ENCODE assay signal across 23 mouse cellular contexts in genomic region chr5:32033185-32033584, GRCm38 (mm10).
DNase-seq lines count a peak whose midpoint lies in the region; ATAC-seq lines count a peak whose summit lies in the region.
"Had no signal": no experiment of that assay in that cellular context is flagged by ENCODE, and none has a peak within 500 bp of the region (broad histone marks: within the 10 kb centered on the region; RNA-seq: fewer than 3 reads in every experiment).

No protein-coding gene starts in this region.

- no peaks in the 10 kb centered on the region for H3K9me3 ChIP-seq in heart, embryonic 10.5 days
- H3K9me3 ChIP-seq in intestine, embryonic 14.5 days (ENCODE audit: control insufficient read depth, low read length), result no peaks in the 10 kb centered on the region
- H3K9me3 ChIP-seq in liver, embryonic 13.5 days (replicated peaks), result no peaks in the 10 kb centered on the region
- H3K9me3 ChIP-seq: embryonic facial prominence, embryonic 15.5 days; hindbrain, embryonic 15.5 days; kidney, embryonic 15.5 days; limb, embryonic 12.5 days; megakaryocyte, embryonic 14.5 days; midbrain, embryonic 15.5 days; neural tube, embryonic 13.5 days had no signal

- H3K27me3 ChIP-seq in heart, embryonic 10.5 days (ENCODE audit: insufficient read depth, poor library complexity, severe bottlenecking), result no peaks in the 10 kb centered on the region
- no peaks in the 10 kb centered on the region for H3K27me3 ChIP-seq in intestine, embryonic 14.5 days (replicated peaks; ENCODE audit: control insufficient read depth, insufficient read depth, low read length)
- no peaks in the 10 kb centered on the region for H3K27me3 ChIP-seq in liver, embryonic 13.5 days
- H3K27me3 ChIP-seq: embryonic facial prominence, embryonic 15.5 days; hindbrain, embryonic 15.5 days; kidney, embryonic 15.5 days; limb, embryonic 12.5 days; megakaryocyte, embryonic 14.5 days; midbrain, embryonic 15.5 days; neural tube, embryonic 13.5 days; Patski had no signal

- H3K27ac ChIP-seq in heart, embryonic 10.5 days, result 0 out of 2 replicates have a peak overlapping the region, but pooled peaks have one; percentile 29
- H3K27ac ChIP-seq in intestine, embryonic 14.5 days (ENCODE audit: low read depth), result 0 out of 2 replicates have a peak overlapping the region, but pooled peaks have one; percentile 14
- H3K27ac ChIP-seq in liver, embryonic 13.5 days, result no peak overlapping the region
- H3K27ac ChIP-seq: embryonic facial prominence, embryonic 15.5 days; hindbrain, embryonic 15.5 days; kidney, embryonic 15.5 days; limb, embryonic 12.5 days; midbrain, embryonic 15.5 days; neural tube, embryonic 13.5 days had no signal

- H3K4me2 ChIP-seq in intestine, embryonic 14.5 days (ENCODE audit: low read length), result no peak overlapping the region
- H3K4me2 ChIP-seq in liver, embryonic 13.5 days, result no peak overlapping the region
- H3K4me2 ChIP-seq: embryonic facial prominence, embryonic 15.5 days; hindbrain, embryonic 15.5 days; kidney, embryonic 15.5 days; limb, embryonic 12.5 days; midbrain, embryonic 15.5 days; neural tube, embryonic 13.5 days had no signal

- H3K4me1 ChIP-seq in heart, embryonic 10.5 days, result peaks cover 27% of the 10 kb centered on the region
- peaks cover 6% of the 10 kb centered on the region for H3K4me1 ChIP-seq in intestine, embryonic 14.5 days (replicated peaks; ENCODE audit: control insufficient read depth, insufficient read depth, low read length)
- peaks cover 10% of the 10 kb centered on the region for H3K4me1 ChIP-seq in liver, embryonic 13.5 days (replicated peaks)
- H3K4me1 ChIP-seq: embryonic facial prominence, embryonic 15.5 days; hindbrain, embryonic 15.5 days; midbrain, embryonic 15.5 days; neural tube, embryonic 13.5 days had no signal

- no peaks in the 10 kb centered on the region for H3K36me3 ChIP-seq in heart, embryonic 10.5 days
- H3K36me3 ChIP-seq in intestine, embryonic 14.5 days (ENCODE audit: control insufficient read depth, insufficient read depth, low read length), result no peaks in the 10 kb centered on the region
- H3K36me3 ChIP-seq in liver, embryonic 13.5 days, result no peaks in the 10 kb centered on the region
- H3K36me3 ChIP-seq: embryonic facial prominence, embryonic 15.5 days; hindbrain, embryonic 15.5 days; kidney, embryonic 15.5 days; limb, embryonic 12.5 days; midbrain, embryonic 15.5 days; neural tube, embryonic 13.5 days had no signal

- H3K9ac ChIP-seq in intestine, embryonic 14.5 days (ENCODE audit: low read length), result no peak overlapping the region
- no peak overlapping the region for H3K9ac ChIP-seq in liver, embryonic 13.5 days
- H3K9ac ChIP-seq: embryonic facial prominence, embryonic 15.5 days; hindbrain, embryonic 15.5 days; kidney, embryonic 15.5 days; limb, embryonic 12.5 days; midbrain, embryonic 15.5 days; neural tube, embryonic 13.5 days had no signal

- DNase-seq in heart, embryonic 10.5 days (ENCODE audit: low spot score), result no peak
- DNase-seq in heart, adult 8-10 months (ENCODE audit: low spot score), result no peak
- DNase-seq in intestine, embryonic 14.5 days (ENCODE audit: low spot score), result no peak
- peak; percentile 15 for DNase-seq in liver, embryonic 13.5 days
- DNase-seq in urinary bladder, postnatal 10 days (ENCODE audit: low spot score), result no peak
- DNase-seq in testis, postnatal 10 days (ENCODE audit: low spot score), result no peak
- DNase-seq in adrenal gland, adult 18-20 months (ENCODE audit: low spot score in 2 of 2), result no peak
- DNase-seq: adrenal gland, adult 2 months; cerebellum, adult 8-10 months; gastrocnemius, postnatal 36 days; kidney, adult 11 months; kidney, postnatal 36 days; lung, postnatal 10 days; right cerebral cortex, postnatal 4 days had no signal

- H3K4me3 ChIP-seq in heart, embryonic 10.5 days, result no peak overlapping the region
- no peak overlapping the region for H3K4me3 ChIP-seq in intestine, embryonic 14.5 days (ENCODE audit: low read depth, low read length)
- no peak overlapping the region for H3K4me3 ChIP-seq in liver, embryonic 13.5 days (replicated peaks)
- H3K4me3 ChIP-seq: embryonic facial prominence, embryonic 15.5 days; hindbrain, embryonic 15.5 days; kidney, embryonic 15.5 days; limb, embryonic 12.5 days; megakaryocyte, embryonic 14.5 days; midbrain, embryonic 15.5 days; neural tube, embryonic 13.5 days had no signal

- 25% methylated on average over 4 of the region's 4 CpGs for WGBS in heart, embryonic 10.5 days
- 55% methylated on average over 4 of the region's 4 CpGs for WGBS in intestine, embryonic 14.5 days
- 9% methylated on average over 4 of the region's 4 CpGs for WGBS in liver, embryonic 13.5 days (ENCODE audit: insufficient replicate concordance)

- no peak for ATAC-seq in intestine, embryonic 14.5 days (replicated peaks; ENCODE audit: low FRiP score, low TSS enrichment, low read depth)
- peak; percentile 65; the same call in 1 of the 2 replicates for ATAC-seq in liver, embryonic 13.5 days (ENCODE audit: low read depth)
- ATAC-seq: forebrain, embryonic 16.5 days; midbrain, embryonic 15.5 days; Patski had no signal
